Mouse (Mus musculus): Measurements from ENCODE around the gene St6galnac4. TPM values are rescaled to one million over a fixed set of nuclear protein-coding genes. Genes with fewer than 3 reads are reported as not detected.

The St6galnac4 gene
- polyA plus RNA-seq, 1 experiment = 26.9 TPM

GRCm38 (mm10) chr2:32597699-32598098 is 10.8 kb downstream of the St6galnac4 start:
- Histone ChIP-seq H3K27ac (ENCODE audit: insufficient read depth, low read depth, low read length) (no peak overlapping the region), H3K4me3 (ENCODE audit: insufficient read depth, low read length) (no peak overlapping the region), H3K4me1 (ENCODE audit: control insufficient read depth, insufficient read depth, low read length) (peaks cover 8% of the 10 kb centered on the region)
- no peak for TF ChIP-seq CTCF (IDR thresholded peaks at IDR 0.05; ENCODE audit: low read depth, low read length)
- TF ChIP-seq POLR2A (IDR thresholded peaks at IDR 0.05; ENCODE audit: borderline replicate concordance, low read depth, low read length) = no peak

GRCm38 (mm10) chr2:32598506-32598905 is 11.6 kb downstream of the St6galnac4 start:
- Histone ChIP-seq H3K4me1 (ENCODE audit: control insufficient read depth, insufficient read depth, low read length) (peaks cover 8% of the 10 kb centered on the region), H3K27ac (ENCODE audit: insufficient read depth, low read depth, low read length) (no peak overlapping the region), H3K4me3 (ENCODE audit: insufficient read depth, low read length) (no peak overlapping the region)
- no peak for TF ChIP-seq POLR2A (IDR thresholded peaks at IDR 0.05; ENCODE audit: borderline replicate concordance, low read depth, low read length)
- TF ChIP-seq CTCF (IDR thresholded peaks at IDR 0.05; ENCODE audit: low read depth, low read length) = no peak

- TF ChIP-seq CTCF (IDR thresholded peaks at IDR 0.05; ENCODE audit: low read depth, low read length) = no peak
- no peak for TF ChIP-seq POLR2A (IDR thresholded peaks at IDR 0.05; ENCODE audit: borderline replicate concordance, low read depth, low read length)
- Histone ChIP-seq H3K27ac (ENCODE audit: insufficient read depth, low read depth, low read length) (no peak within 1 kb of the TSS), H3K4me1 (ENCODE audit: control insufficient read depth, insufficient read depth, low read length) (peaks cover 8% of the 10 kb centered on the region), H3K4me3 (ENCODE audit: insufficient read depth, low read length) (no peak within 1 kb of the TSS)
These were observed 12.5 kb downstream of the St6galnac4 start, which contains the start of gene St6galnac6 for GRCm38 (mm10) chr2:32599409-32599808. St6galnac6 (plus strand) TSS chr2:32599709.

- H3K4me3 ChIP-seq (ENCODE audit: insufficient read depth, low read length) = no peak overlapping the region
- H3K27ac ChIP-seq (ENCODE audit: insufficient read depth, low read depth, low read length) = no peak overlapping the region
- H3K4me1 ChIP-seq (ENCODE audit: control insufficient read depth, insufficient read depth, low read length) = peaks cover 9% of the 10 kb centered on the region
- TF ChIP-seq POLR2A (IDR thresholded peaks at IDR 0.05; ENCODE audit: borderline replicate concordance, low read depth, low read length) (no peak), CTCF (IDR thresholded peaks at IDR 0.05; ENCODE audit: low read depth, low read length) (peak; percentile 46)
These were observed 14.6 kb downstream of the St6galnac4 start for GRCm38 (mm10) chr2:32601417-32602065.

- TF ChIP-seq POLR2A (IDR thresholded peaks at IDR 0.05; ENCODE audit: borderline replicate concordance, low read depth, low read length) (no peak), CTCF (IDR thresholded peaks at IDR 0.05; ENCODE audit: low read depth, low read length) (peak; percentile 80)
- Histone ChIP-seq H3K4me3 (ENCODE audit: insufficient read depth, low read length) (peak overlapping the region; percentile 55), H3K4me1 (ENCODE audit: control insufficient read depth, insufficient read depth, low read length) (peaks cover 10% of the 10 kb centered on the region), H3K27ac (ENCODE audit: insufficient read depth, low read depth, low read length) (0 out of 2 replicates have a peak overlapping the region, but pooled peaks have one; percentile 33)
These were observed 15.7 kb downstream of the St6galnac4 start for GRCm38 (mm10) chr2:32602600-32603054.

- TF ChIP-seq CTCF (IDR thresholded peaks at IDR 0.05; ENCODE audit: low read depth, low read length) (no peak), POLR2A (IDR thresholded peaks at IDR 0.05; ENCODE audit: borderline replicate concordance, low read depth, low read length) (no peak)
- H3K4me1 ChIP-seq (ENCODE audit: control insufficient read depth, insufficient read depth, low read length) = peaks cover 16% of the 10 kb centered on the region
These were observed 17.7 kb downstream of the St6galnac4 start for GRCm38 (mm10) chr2:32604631-32605030.

GRCm38 (mm10) chr2:32606161-32607142 is 19.6 kb downstream of the St6galnac4 start:
- H3K27ac ChIP-seq (ENCODE audit: insufficient read depth, low read depth, low read length) = peak overlapping the region; percentile 81
- peaks cover 22% of the 10 kb centered on the region for H3K4me1 ChIP-seq (ENCODE audit: control insufficient read depth, insufficient read depth, low read length)
- TF ChIP-seq POLR2A (IDR thresholded peaks at IDR 0.05; ENCODE audit: borderline replicate concordance, low read depth, low read length) (no peak), CTCF (IDR thresholded peaks at IDR 0.05; ENCODE audit: low read depth, low read length) (peak; percentile 59)
- H3K4me3 ChIP-seq (ENCODE audit: insufficient read depth, low read length) = peak overlapping the region; percentile 93

More at GRCm38 (mm10) chr2:32604631-32605030, 17.7 kb downstream of the St6galnac4 start:
- no peak overlapping the region for H3K27ac ChIP-seq (ENCODE audit: insufficient read depth, low read depth, low read length)
- no peak overlapping the region for H3K4me3 ChIP-seq (ENCODE audit: insufficient read depth, low read length)

GRCm38 (mm10) chr2:32607262-32607947 is 20.5 kb downstream of the St6galnac4 start:
- peaks cover 14% of the 10 kb centered on the region for H3K4me1 ChIP-seq (ENCODE audit: control insufficient read depth, insufficient read depth, low read length)
- peak overlapping the region; percentile 93 for H3K4me3 ChIP-seq (ENCODE audit: insufficient read depth, low read length)
- no peak for TF ChIP-seq CTCF (IDR thresholded peaks at IDR 0.05; ENCODE audit: low read depth, low read length)
- TF ChIP-seq POLR2A (IDR thresholded peaks at IDR 0.05; ENCODE audit: borderline replicate concordance, low read depth, low read length) = no peak
- H3K27ac ChIP-seq (ENCODE audit: insufficient read depth, low read depth, low read length) = peak overlapping the region; percentile 81

- peak overlapping the region; percentile 93 for H3K4me3 ChIP-seq (ENCODE audit: insufficient read depth, low read length)
- peak overlapping the region; percentile 83 for H3K27ac ChIP-seq (ENCODE audit: insufficient read depth, low read depth, low read length)
- no peak for TF ChIP-seq POLR2A (IDR thresholded peaks at IDR 0.05; ENCODE audit: borderline replicate concordance, low read depth, low read length)
- no peak for TF ChIP-seq CTCF (IDR thresholded peaks at IDR 0.05; ENCODE audit: low read depth, low read length)
- peaks cover 14% of the 10 kb centered on the region for H3K4me1 ChIP-seq (ENCODE audit: control insufficient read depth, insufficient read depth, low read length)
These were observed 21.4 kb downstream of the St6galnac4 start for GRCm38 (mm10) chr2:32608141-32608777.

All from bone marrow macrophage, adult 2 months (primary cell).